Mouse (Mus musculus) cerebellum, adult 18-20 months (tissue): ENCODE data around the gene Zcchc13.
"Not testable (repeated sequence)": the region's sequence is repeated elsewhere in the genome, so short reads cannot be mapped to it uniquely, and the experiment has no call there.

Experiments used
- DNase-seq, 2 experiments: peaks; one replicate each; pipeline ENCODE4 v3.0.0; 2021

The Zcchc13 gene

DNA sequence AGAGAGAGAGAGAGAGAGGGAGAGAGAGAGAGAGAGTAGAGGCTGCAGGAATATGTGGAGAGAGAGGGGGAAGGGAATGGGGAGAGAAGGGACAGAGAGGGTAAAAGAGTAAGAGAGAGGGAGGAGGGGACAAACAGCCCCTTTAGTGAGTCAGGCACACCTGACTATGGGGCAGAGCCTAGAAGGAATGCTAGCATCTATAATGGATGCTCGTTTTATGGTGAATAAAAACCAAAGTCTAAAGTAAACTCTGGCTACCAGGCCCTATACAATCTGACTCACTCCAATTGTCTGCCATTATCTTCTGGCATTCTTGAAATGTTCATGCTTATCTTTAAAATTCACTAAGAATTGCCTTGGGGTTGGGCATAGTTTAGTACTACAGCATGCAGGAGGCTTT lies 21.7 kb downstream of the Zcchc13 start:
- no peak for DNase-seq

DNA sequence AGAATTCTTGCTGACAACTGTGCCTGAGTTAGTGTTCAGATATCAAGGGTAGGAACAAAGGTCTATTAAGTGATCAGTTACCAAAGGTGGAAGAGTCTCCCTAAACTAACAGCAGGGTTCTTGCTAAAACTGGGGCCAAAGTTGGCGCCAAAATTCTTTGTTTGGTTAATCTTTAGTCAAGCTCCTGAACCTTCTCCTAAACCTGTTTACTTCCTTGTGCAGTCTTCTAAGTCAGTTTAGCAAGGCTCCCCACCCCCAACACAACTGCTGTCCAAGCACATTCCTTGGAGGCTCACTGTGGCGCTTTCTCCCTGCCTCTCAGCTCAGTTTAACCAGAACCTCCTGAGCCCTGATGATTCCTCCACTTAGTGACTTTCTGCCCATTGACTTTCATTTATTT lies 22.6 kb downstream of the Zcchc13 start:
- no peak for DNase-seq

DNA sequence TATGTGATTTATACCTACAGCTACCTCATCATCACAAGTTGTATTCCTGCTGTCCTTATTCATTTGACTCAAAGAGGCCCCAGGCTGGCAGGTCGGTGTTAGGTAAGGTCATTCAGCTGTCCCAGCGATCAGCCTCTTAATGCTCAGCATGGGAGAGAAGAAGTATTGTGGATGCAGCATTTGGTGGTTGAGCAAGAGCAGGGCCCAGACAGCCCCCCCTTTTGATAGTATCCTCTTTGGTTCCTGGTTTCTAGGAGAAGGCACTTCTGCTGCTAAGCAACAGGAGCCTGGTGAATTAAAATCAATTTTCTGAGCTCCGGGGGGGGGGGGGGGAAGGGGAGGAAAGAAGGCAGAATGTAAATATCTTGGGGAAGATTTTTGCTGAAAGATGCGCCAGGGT lies 28.6 kb downstream of the Zcchc13 start:
- DNase-seq, result no peak

DNA sequence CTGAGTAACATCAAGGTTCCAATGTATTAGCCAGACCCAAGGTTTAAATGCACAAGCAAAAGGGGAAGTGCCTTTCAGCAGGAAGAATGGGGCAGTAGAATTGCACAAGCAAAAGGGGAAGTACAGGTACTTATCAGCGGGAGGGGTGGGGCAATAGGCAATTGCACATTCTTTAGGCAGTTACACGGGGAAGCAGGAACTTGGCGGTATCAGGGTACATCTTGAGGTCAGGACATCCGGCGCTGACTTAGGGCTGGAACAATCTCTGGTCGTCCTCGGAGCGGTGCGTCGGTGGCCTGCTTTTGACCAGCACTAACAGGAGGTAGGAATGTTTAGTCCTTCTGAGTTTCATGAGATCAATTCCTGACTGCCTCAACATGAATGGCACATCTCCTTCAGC lies 34.1 kb downstream of the Zcchc13 start:
- DNase-seq, result not testable (repeated sequence)

DNA sequence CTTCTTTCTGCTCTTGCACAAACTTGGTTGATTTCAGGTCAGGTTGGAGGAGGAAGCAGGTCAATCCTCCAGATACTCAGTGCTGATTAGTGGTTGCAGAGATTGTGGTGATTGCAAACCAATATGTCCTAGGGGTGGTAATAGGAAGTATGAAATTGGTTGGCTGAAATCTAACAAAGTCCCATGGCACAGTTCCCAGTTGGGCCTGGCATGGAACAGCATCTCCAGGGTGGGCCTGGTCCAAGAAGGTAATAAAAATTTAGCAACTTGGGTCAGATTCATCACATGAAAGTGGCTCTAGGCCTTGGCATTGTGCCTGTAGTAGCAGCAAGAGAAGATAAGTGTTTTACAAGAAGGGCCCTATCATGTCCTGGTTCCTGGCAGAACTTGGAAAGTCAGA lies 39.9 kb downstream of the Zcchc13 start:
- DNase-seq, result no peak

DNA sequence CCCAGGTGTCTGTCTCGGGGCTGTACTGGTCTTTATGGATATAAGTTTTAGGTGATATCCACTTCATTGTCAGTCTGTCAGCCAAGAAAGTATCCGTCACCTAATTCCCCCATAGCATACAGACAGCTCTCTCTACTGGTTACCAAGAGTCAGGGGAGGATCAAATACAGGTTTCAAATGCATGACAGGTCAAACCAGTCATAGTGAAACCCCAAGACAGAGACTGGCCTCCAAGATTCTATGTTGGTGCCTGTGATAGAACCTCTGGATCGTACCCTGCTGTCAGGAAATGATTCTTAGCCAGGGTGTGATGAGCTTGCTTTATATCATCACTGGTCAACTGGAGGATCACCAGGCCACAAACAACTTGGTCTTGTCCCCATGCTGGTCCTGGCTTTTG lies 43.4 kb downstream of the Zcchc13 start:
- DNase-seq, result no peak

DNA sequence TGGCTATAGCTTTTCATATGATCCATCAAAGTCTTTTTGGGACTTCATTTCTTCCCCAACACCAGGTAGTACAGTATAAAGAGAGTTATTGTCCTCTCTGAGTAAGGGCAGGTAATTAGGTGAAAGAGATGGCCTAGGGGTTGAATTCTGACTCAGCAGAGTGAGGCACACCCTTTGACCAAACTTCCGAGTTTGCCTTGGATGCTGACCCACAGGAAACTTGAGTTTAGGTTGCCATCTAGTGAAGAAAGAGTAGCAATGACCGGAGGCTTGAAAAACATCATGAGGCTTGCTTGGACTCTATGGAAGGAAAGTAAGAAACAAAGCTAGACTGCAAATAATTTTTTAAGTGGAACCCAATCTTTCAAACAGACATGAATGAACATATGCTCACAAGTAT lies 44.3 kb downstream of the Zcchc13 start:
- DNase-seq, result no peak
